Mouse (Mus musculus): ENCODE results near the gene Foxred2.

- TF ChIP-seq ZNF384 (IDR thresholded peaks at IDR 0.05; ENCODE audit: low read depth, low read length) (no peak), CHD2 (IDR thresholded peaks at IDR 0.05; ENCODE audit: low read depth, low read length) (no peak), ZC3H11A (IDR thresholded peaks at IDR 0.05; ENCODE audit: borderline replicate concordance, low read depth, low read length) (no peak), MAFK (IDR thresholded peaks at IDR 0.05; ENCODE audit: insufficient read depth, low read depth, low read length) (no peak)
Observed at GRCm38 (mm10) chr15:77904363-77904892, 52.1 kb downstream of the Foxred2 start.

All from ES-E14 (cell line).